Mouse (Mus musculus): ENCODE measurements at regions not wholly inside any gene's neighbourhood (a gene's known extent, or its start where the extent isn't known, plus 50 kb on each side); places are given as distances from the start of the nearest gene placed in this dataset.

GRCm38 (mm10) chr7:36531559-36531958 is 166.4 kb upstream of the Tshz3 start:
- DNase-seq (ENCODE audit: low read depth in 3 of 3, low spot score in 3 of 3) (no peak), ATAC-seq (ENCODE audit: insufficient read depth) (no peak)
- 58% methylated on average over 1 of the region's 1 CpGs for WGBS (ENCODE audit: insufficient replicate concordance)
- no peaks in the 10 kb centered on the region for H3K9me3 ChIP-seq (ENCODE audit: control insufficient read depth, low read length)
- no peaks in the 10 kb centered on the region for H3K36me3 ChIP-seq (replicated peaks; ENCODE audit: control insufficient read depth, insufficient read depth, low read depth)
- H3K4me3 ChIP-seq (ENCODE audit: insufficient read depth in 1 of 2, low read depth in 2 of 2, low read length in 2 of 2) = no peak overlapping the region
- no peak; the same call in 1 of the 2 replicates for TF ChIP-seq CTCF (IDR thresholded peaks at IDR 0.05; ENCODE audit: low read depth)
- no peak for TF ChIP-seq EP300 (IDR thresholded peaks at IDR 0.05; ENCODE audit: low read depth)
- H3K9ac ChIP-seq (replicated peaks) = no peak overlapping the region
- no peak overlapping the region for H3K4me2 ChIP-seq (ENCODE audit: low read depth)
- H3K27ac ChIP-seq = no peak overlapping the region
- no peaks in the 10 kb centered on the region for H3K4me1 ChIP-seq (replicated peaks; ENCODE audit: control insufficient read depth in 2 of 2, insufficient read depth in 2 of 2, low read length in 1 of 2)
- no peaks in the 10 kb centered on the region for H3K27me3 ChIP-seq (ENCODE audit: control insufficient read depth, insufficient read depth, low read length)

- H3K27ac ChIP-seq = no peak overlapping the region
- WGBS (ENCODE audit: insufficient replicate concordance) = 63% methylated on average over 11 of the region's 11 CpGs
- no peak overlapping the region for H3K4me2 ChIP-seq (ENCODE audit: low read depth)
- no peak overlapping the region for H3K9ac ChIP-seq (replicated peaks)
- no peaks in the 10 kb centered on the region for H3K27me3 ChIP-seq (ENCODE audit: control insufficient read depth, insufficient read depth, low read length)
- DNase-seq (ENCODE audit: low read depth in 3 of 3, low spot score in 3 of 3) = no peak
- H3K4me1 ChIP-seq (replicated peaks; ENCODE audit: control insufficient read depth in 2 of 2, insufficient read depth in 2 of 2, low read length in 1 of 2) = no peaks in the 10 kb centered on the region
- TF ChIP-seq CTCF (IDR thresholded peaks at IDR 0.05; ENCODE audit: low read depth) (no peak), EP300 (IDR thresholded peaks at IDR 0.05; ENCODE audit: low read depth) (no peak)
- no peak for ATAC-seq (ENCODE audit: insufficient read depth)
- no peaks in the 10 kb centered on the region for H3K36me3 ChIP-seq (replicated peaks; ENCODE audit: control insufficient read depth, insufficient read depth, low read depth)
- no peaks in the 10 kb centered on the region for H3K9me3 ChIP-seq (ENCODE audit: control insufficient read depth, low read length)
- no peak overlapping the region for H3K4me3 ChIP-seq (ENCODE audit: insufficient read depth in 1 of 2, low read depth in 2 of 2, low read length in 2 of 2)
These were observed 159.8 kb upstream of the Tshz3 start for GRCm38 (mm10) chr7:36538111-36538510.

DNA sequence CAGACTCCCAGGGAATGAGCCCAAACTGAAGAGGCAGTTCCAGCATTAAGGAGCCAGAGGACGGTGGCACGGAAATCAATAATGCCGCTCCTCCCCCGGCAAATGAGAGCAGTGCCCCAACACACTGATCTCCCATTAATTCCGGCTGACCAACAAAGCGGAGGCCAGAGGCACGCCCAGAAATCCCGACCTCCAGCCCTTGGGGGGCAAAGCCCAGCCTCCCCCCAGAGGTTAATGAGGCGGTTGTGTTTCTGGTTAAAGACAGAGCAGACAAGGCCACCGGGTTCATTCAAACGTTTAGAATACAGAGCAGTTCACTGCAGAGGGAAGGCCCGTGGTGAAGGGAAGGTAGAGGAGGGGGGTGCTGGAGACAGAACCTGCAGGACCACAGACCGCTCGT is 149.9 kb upstream of the Tshz3 start:
- no peak overlapping the region for H3K27ac ChIP-seq
- H3K9me3 ChIP-seq (ENCODE audit: control insufficient read depth, low read length) = no peaks in the 10 kb centered on the region
- TF ChIP-seq CTCF (IDR thresholded peaks at IDR 0.05; ENCODE audit: low read depth) (no peak), EP300 (IDR thresholded peaks at IDR 0.05; ENCODE audit: low read depth) (no peak)
- 58% methylated on average over 14 of the region's 14 CpGs for WGBS (ENCODE audit: insufficient replicate concordance)
- H3K4me1 ChIP-seq (replicated peaks; ENCODE audit: control insufficient read depth in 2 of 2, insufficient read depth in 2 of 2, low read length in 1 of 2) = no peaks in the 10 kb centered on the region
- DNase-seq (ENCODE audit: low read depth in 3 of 3, low spot score in 3 of 3) = no peak
- no peaks in the 10 kb centered on the region for H3K27me3 ChIP-seq (ENCODE audit: control insufficient read depth, insufficient read depth, low read length)
- no peak overlapping the region for H3K9ac ChIP-seq (replicated peaks)
- no peak overlapping the region for H3K4me2 ChIP-seq (ENCODE audit: low read depth)
- H3K36me3 ChIP-seq (replicated peaks; ENCODE audit: control insufficient read depth, insufficient read depth, low read depth) = no peaks in the 10 kb centered on the region
- ATAC-seq (ENCODE audit: insufficient read depth) = no peak
- H3K4me3 ChIP-seq (ENCODE audit: insufficient read depth in 1 of 2, low read depth in 2 of 2, low read length in 2 of 2) = no peak overlapping the region

- Histone ChIP-seq H3K36me3 (replicated peaks; ENCODE audit: control insufficient read depth, insufficient read depth, low read depth) (no peaks in the 10 kb centered on the region), H3K9ac (replicated peaks) (no peak overlapping the region), H3K4me2 (ENCODE audit: low read depth) (no peak overlapping the region), H3K9me3 (ENCODE audit: control insufficient read depth, low read length) (no peaks in the 10 kb centered on the region), H3K4me1 (replicated peaks; ENCODE audit: control insufficient read depth in 2 of 2, insufficient read depth in 2 of 2, low read length in 1 of 2) (no peaks in the 10 kb centered on the region), H3K27ac (no peak overlapping the region), H3K27me3 (ENCODE audit: control insufficient read depth, insufficient read depth, low read length) (no peaks in the 10 kb centered on the region), H3K4me3 (ENCODE audit: insufficient read depth in 1 of 2, low read depth in 2 of 2, low read length in 2 of 2) (no peak overlapping the region)
- 70% methylated on average over 5 of the region's 5 CpGs for WGBS (ENCODE audit: insufficient replicate concordance)
- TF ChIP-seq EP300 (IDR thresholded peaks at IDR 0.05; ENCODE audit: low read depth) = no peak
- no peak for TF ChIP-seq CTCF (IDR thresholded peaks at IDR 0.05; ENCODE audit: low read depth)
- DNase-seq (ENCODE audit: low read depth in 3 of 3, low spot score in 3 of 3) (no peak), ATAC-seq (ENCODE audit: insufficient read depth) (no peak)
These were observed 149.5 kb upstream of the Tshz3 start for GRCm38 (mm10) chr7:36548440-36548839.

- ATAC-seq (ENCODE audit: insufficient read depth) (no peak), DNase-seq (ENCODE audit: low read depth in 3 of 3, low spot score in 3 of 3) (no peak)
- Histone ChIP-seq H3K36me3 (replicated peaks; ENCODE audit: control insufficient read depth, insufficient read depth, low read depth) (no peaks in the 10 kb centered on the region), H3K4me1 (replicated peaks; ENCODE audit: control insufficient read depth in 2 of 2, insufficient read depth in 2 of 2, low read length in 1 of 2) (no peaks in the 10 kb centered on the region), H3K9ac (replicated peaks) (no peak overlapping the region), H3K9me3 (ENCODE audit: control insufficient read depth, low read length) (no peaks in the 10 kb centered on the region), H3K27ac (no peak overlapping the region), H3K4me2 (ENCODE audit: low read depth) (no peak overlapping the region), H3K4me3 (ENCODE audit: insufficient read depth in 1 of 2, low read depth in 2 of 2, low read length in 2 of 2) (no peak overlapping the region), H3K27me3 (ENCODE audit: control insufficient read depth, insufficient read depth, low read length) (no peaks in the 10 kb centered on the region)
- 59% methylated on average over 2 of the region's 2 CpGs for WGBS (ENCODE audit: insufficient replicate concordance)
- TF ChIP-seq CTCF (IDR thresholded peaks at IDR 0.05; ENCODE audit: low read depth) = no peak
- TF ChIP-seq EP300 (IDR thresholded peaks at IDR 0.05; ENCODE audit: low read depth) = no peak
These were observed 126.9 kb upstream of the Tshz3 start for GRCm38 (mm10) chr7:36571061-36571460.

Measured in liver, embryonic 14.5 days (tissue).